Mouse (Mus musculus) hindbrain, embryonic 14.5 days (tissue): ENCODE results near the gene Zxdc. TPM values are rescaled to one million over a fixed set of nuclear protein-coding genes. Genes with fewer than 3 reads are reported as not detected.

Experiments
- ATAC-seq: fragments of 200-750 bp; cut with Nextera tagmentation; 2 replicates; pipeline ENCODE4 v1.8.0; 2017; ENCODE audit warnings: moderate number of reproducible peaks, mild to moderate bottlenecking, moderate TSS enrichment, moderate library complexity; ENCODE audit not compliant: low FRiP score
- DNase-seq: peaks from one replicate; pipeline ENCODE4 v3.0.0-alpha.2; 2015; ENCODE audit warnings: low spot score
- H3K27ac ChIP-seq: fragments of 300-500 bp; sonication (generic); 2 replicates; pipeline ENCODE4 v1.5.1; 2014; ENCODE audit warnings: mild to moderate bottlenecking, moderate library complexity
- H3K27me3 ChIP-seq: fragments of 300-500 bp; sonication (generic); 2 replicates; pipeline ENCODE4 v1.6.1; 2014; ENCODE audit warnings: mild to moderate bottlenecking, low read length, mixed read lengths; ENCODE audit not compliant: control insufficient read depth, insufficient read depth
- H3K36me3 ChIP-seq: fragments of 300-500 bp; sonication (generic); replicated peaks from 2 replicates; pipeline ENCODE4 v1.6.1; 2014; ENCODE audit not compliant: control insufficient read depth, insufficient read depth
- H3K4me1 ChIP-seq: fragments of 300-500 bp; sonication (generic); replicated peaks from 2 replicates; pipeline ENCODE4 v1.6.1; 2014; ENCODE audit warnings: antibody characterized with exemption, low read length, mixed read lengths; ENCODE audit not compliant: control insufficient read depth, insufficient read depth
- H3K4me2 ChIP-seq: fragments of 300-500 bp; sonication (generic); replicated peaks from 2 replicates; pipeline ENCODE4 v1.6.1; 2014; ENCODE audit warnings: mild to moderate bottlenecking, moderate library complexity
- H3K4me3 ChIP-seq: fragments of 300-500 bp; sonication (generic); replicated peaks from 2 replicates; pipeline ENCODE4 v1.5.1; 2014; ENCODE audit warnings: mild to moderate bottlenecking, low read length
- H3K9ac ChIP-seq: fragments of 300-500 bp; sonication (generic); 2 replicates; pipeline ENCODE4 v1.6.1; 2014
- H3K9me3 ChIP-seq: fragments of 300-500 bp; sonication (generic); 2 replicates; pipeline ENCODE4 v1.6.1; 2016; ENCODE audit warnings: low read length; ENCODE audit not compliant: control insufficient read depth
- WGBS: fragments of 180-500 bp; shearing (Covaris S2); extraction: QIAGEN DNeasy Blood & Tissue Kit; methylation state at CpG from one replicate; pipeline ENCODE4 v1.1.7; 2014; 5-methylcytosine and 5-hydroxymethylcytosine counted together
- polyA plus RNA-seq: library from polyadenylated mRNA; unstranded; fragments of >200 nt; fragmentation: Nextera tagmentation; extraction: Ambion mirVana; gene quantifications from 2 replicates; pipeline ENCODE4 v1.2.1, GENCODE M21; 2014

The Zxdc gene
- polyA plus RNA-seq, 1 experiment from 2014 or later: 17.7 TPM

- H3K4me3 ChIP-seq: no peak overlapping the region
- no peaks in the 10 kb centered on the region for H3K27me3 ChIP-seq
- H3K4me2 ChIP-seq: no peak overlapping the region
- ATAC-seq (no peak), DNase-seq (no peak)
- H3K4me1 ChIP-seq: no peaks in the 10 kb centered on the region
- H3K9me3 ChIP-seq: no peaks in the 10 kb centered on the region
- H3K27ac ChIP-seq: no peak overlapping the region
- H3K36me3 ChIP-seq: peaks cover 20% of the 10 kb centered on the region; the same call in 1 of the 2 replicates
- no peak overlapping the region for H3K9ac ChIP-seq
Measured at GRCm38 (mm10) chr6:90408632-90409031, 39.3 kb downstream of the Zxdc start.

- no peak overlapping the region for H3K4me2 ChIP-seq
- DNase-seq (no peak), ATAC-seq (no peak)
- WGBS: 80% methylated on average over 1 of the region's 1 CpGs
- H3K36me3 ChIP-seq: no peaks in the 10 kb centered on the region
- no peaks in the 10 kb centered on the region for H3K27me3 ChIP-seq
- no peak overlapping the region for H3K9ac ChIP-seq
- H3K4me3 ChIP-seq: no peak overlapping the region
- no peaks in the 10 kb centered on the region for H3K9me3 ChIP-seq
- no peak overlapping the region for H3K27ac ChIP-seq
- H3K4me1 ChIP-seq: no peaks in the 10 kb centered on the region
Measured at GRCm38 (mm10) chr6:90410972-90411371, 41.7 kb downstream of the Zxdc start.

GRCm38 (mm10) chr6:90411926-90412325 is 42.6 kb downstream of the Zxdc start:
- H3K9me3 ChIP-seq: no peaks in the 10 kb centered on the region
- DNase-seq (no peak), ATAC-seq (no peak)
- no peak overlapping the region for H3K9ac ChIP-seq
- no peaks in the 10 kb centered on the region for H3K27me3 ChIP-seq
- no peaks in the 10 kb centered on the region for H3K36me3 ChIP-seq
- H3K4me2 ChIP-seq: no peak overlapping the region
- H3K4me3 ChIP-seq: no peak overlapping the region
- no peaks in the 10 kb centered on the region for H3K4me1 ChIP-seq
- H3K27ac ChIP-seq: no peak overlapping the region
- 83% methylated on average over 7 of the region's 7 CpGs for WGBS

- no peaks in the 10 kb centered on the region for H3K4me1 ChIP-seq
- DNase-seq (peak; percentile 86), ATAC-seq (peak; percentile 88)
- no peaks in the 10 kb centered on the region for H3K9me3 ChIP-seq
- no peak overlapping the region for H3K4me3 ChIP-seq
- H3K27ac ChIP-seq: no peak overlapping the region; the same call in 1 of the 2 replicates
- peak overlapping the region; percentile 37 for H3K4me2 ChIP-seq
- 0 out of 2 replicates have a peak, but pooled peaks cover 6% of the 10 kb centered on the region for H3K27me3 ChIP-seq
- 2% methylated on average over 14 of the region's 14 CpGs for WGBS
- H3K36me3 ChIP-seq: no peaks in the 10 kb centered on the region
- peak overlapping the region; percentile 24 for H3K9ac ChIP-seq
Measured at GRCm38 (mm10) chr6:90422565-90422964, 53.3 kb downstream of the Zxdc start.

GRCm38 (mm10) chr6:90425361-90425760 is 56.1 kb downstream of the Zxdc start:
- WGBS: 75% methylated on average over 3 of the region's 3 CpGs
- Histone ChIP-seq H3K4me3 (no peak overlapping the region), H3K27me3 (0 out of 2 replicates have a peak, but pooled peaks cover 6% of the 10 kb centered on the region), H3K4me1 (0 out of 2 replicates have a peak, but pooled peaks cover 5% of the 10 kb centered on the region), H3K4me2 (no peak overlapping the region), H3K9ac (no peak overlapping the region), H3K36me3 (no peaks in the 10 kb centered on the region), H3K9me3 (no peaks in the 10 kb centered on the region), H3K27ac (no peak overlapping the region)
- ATAC-seq (no peak), DNase-seq (no peak)

GRCm38 (mm10) chr6:90426003-90426402 is 56.7 kb downstream of the Zxdc start:
- H3K4me2 ChIP-seq: no peak overlapping the region
- no peaks in the 10 kb centered on the region for H3K9me3 ChIP-seq
- 0 out of 2 replicates have a peak, but pooled peaks cover 5% of the 10 kb centered on the region for H3K4me1 ChIP-seq
- DNase-seq: no peak
- 84% methylated on average over 4 of the region's 4 CpGs for WGBS
- no peak overlapping the region for H3K9ac ChIP-seq
- H3K4me3 ChIP-seq: no peak overlapping the region
- H3K27ac ChIP-seq: no peak overlapping the region
- H3K36me3 ChIP-seq: no peaks in the 10 kb centered on the region
- H3K27me3 ChIP-seq: 0 out of 2 replicates have a peak, but pooled peaks cover 6% of the 10 kb centered on the region
- no peak for ATAC-seq

- WGBS: under 1% methylated on average over 31 of the region's 31 CpGs
- Histone ChIP-seq H3K27me3 (0 out of 2 replicates have a peak, but pooled peaks cover 6% of the 10 kb centered on the region), H3K4me3 (peak within 1 kb of the TSS; percentile 39), H3K27ac (peak within 1 kb of the TSS; percentile 69), H3K36me3 (no peaks in the 10 kb centered on the region), H3K4me2 (peak within 1 kb of the TSS; percentile 66), H3K9me3 (no peaks in the 10 kb centered on the region), H3K4me1 (0 out of 2 replicates have a peak, but pooled peaks cover 5% of the 10 kb centered on the region), H3K9ac (peak within 1 kb of the TSS; percentile 56)
- peak; percentile 91 for ATAC-seq
- peak; percentile 76 for DNase-seq
Measured at GRCm38 (mm10) chr6:90428380-90428974, 59.2 kb downstream of the Zxdc start, which contains the start of gene Cfap100. Gene Cfap100, minus strand, starts transcription at chr6:90428797.

- no peak overlapping the region for H3K4me2 ChIP-seq
- H3K27ac ChIP-seq: no peak overlapping the region
- no peak overlapping the region for H3K4me3 ChIP-seq
- H3K27me3 ChIP-seq: 0 out of 2 replicates have a peak, but pooled peaks cover 6% of the 10 kb centered on the region
- no peak overlapping the region for H3K9ac ChIP-seq
- no peaks in the 10 kb centered on the region for H3K9me3 ChIP-seq
- 62% methylated on average over 14 of the region's 14 CpGs for WGBS
- DNase-seq (no peak), ATAC-seq (no peak)
- H3K4me1 ChIP-seq: 0 out of 2 replicates have a peak, but pooled peaks cover 5% of the 10 kb centered on the region
- H3K36me3 ChIP-seq: no peaks in the 10 kb centered on the region
Measured at GRCm38 (mm10) chr6:90429911-90430310, 60.6 kb downstream of the Zxdc start.

- no peak overlapping the region for H3K4me3 ChIP-seq
- 74% methylated on average over 2 of the region's 2 CpGs for WGBS
- H3K9ac ChIP-seq: no peak overlapping the region
- H3K27me3 ChIP-seq: 0 out of 2 replicates have a peak, but pooled peaks cover 6% of the 10 kb centered on the region
- H3K27ac ChIP-seq: no peak overlapping the region
- H3K36me3 ChIP-seq: no peaks in the 10 kb centered on the region
- 0 out of 2 replicates have a peak, but pooled peaks cover 5% of the 10 kb centered on the region for H3K4me1 ChIP-seq
- no peak overlapping the region for H3K4me2 ChIP-seq
- DNase-seq (no peak), ATAC-seq (no peak)
- H3K9me3 ChIP-seq: no peaks in the 10 kb centered on the region
Measured at GRCm38 (mm10) chr6:90431487-90431886, 62.2 kb downstream of the Zxdc start.
